Mouse (Mus musculus): Measurements from ENCODE around the gene Ccdc92b.

The Ccdc92b gene

GRCm38 (mm10) chr11:74611437-74611836, 8.0 kb upstream of the Ccdc92b start:
- DNase-seq (ENCODE audit: low spot score), result no peak

- DNase-seq (ENCODE audit: low spot score), result no peak
These were observed 6.0 kb upstream of the Ccdc92b start for GRCm38 (mm10) chr11:74613428-74613827.

GRCm38 (mm10) chr11:74615571-74615970, 3.8 kb upstream of the Ccdc92b start:
- DNase-seq (ENCODE audit: low spot score), result no peak

DNA sequence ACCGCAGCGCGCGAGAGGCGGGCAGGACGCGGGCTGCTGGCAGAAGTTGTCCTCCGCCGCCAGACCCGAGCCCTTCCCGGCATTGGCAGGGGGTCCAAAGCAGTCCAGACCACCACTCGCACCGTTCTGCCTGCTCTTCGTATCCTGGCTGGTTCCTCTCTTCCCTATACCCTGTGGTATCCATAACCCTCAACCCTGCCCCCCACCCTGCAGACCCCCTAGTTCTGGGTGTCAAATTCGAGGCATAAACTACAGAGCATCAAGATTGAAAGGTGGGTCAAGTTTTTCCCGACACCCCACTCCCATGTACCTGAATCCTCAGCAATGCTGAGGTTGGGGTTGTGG, 523 bp downstream of the Ccdc92b start:
- no peak for DNase-seq (ENCODE audit: low spot score)

DNA sequence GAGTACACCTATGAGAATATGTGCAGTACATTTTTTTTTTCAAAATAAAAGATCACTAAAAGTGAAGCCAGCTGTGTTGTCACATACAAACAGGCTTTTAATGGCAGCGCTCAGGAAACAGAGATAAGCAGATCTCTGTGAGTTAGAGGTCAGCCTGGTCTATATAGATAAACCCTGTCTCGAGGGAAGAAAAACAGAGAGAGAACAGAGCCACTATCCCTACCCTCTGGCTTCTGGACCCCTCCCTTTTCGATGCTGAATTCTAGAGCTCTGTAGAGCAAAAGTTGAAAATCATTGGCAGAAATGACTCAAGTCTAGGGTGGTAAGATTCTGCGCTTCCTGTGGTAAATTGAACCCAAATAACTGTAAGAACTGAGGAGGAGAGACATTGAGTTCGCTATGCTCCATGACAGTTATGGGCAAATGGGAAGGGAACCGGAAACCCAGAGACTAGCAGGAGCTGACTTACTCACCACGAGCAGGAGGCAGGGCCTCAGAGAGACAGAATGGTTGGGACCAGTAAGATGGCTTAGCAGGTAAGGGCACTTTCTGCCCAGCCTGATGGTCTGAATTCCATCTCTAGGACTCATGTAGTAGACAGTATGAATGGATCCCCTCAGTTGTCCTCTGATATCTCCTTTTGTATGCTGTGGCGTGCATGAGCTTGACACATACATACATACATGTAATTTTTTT, 2.7 kb downstream of the Ccdc92b start:
- DNase-seq (ENCODE audit: low spot score), result no peak

GRCm38 (mm10) chr11:74623693-74624092, 4.3 kb downstream of the Ccdc92b start:
- no peak for DNase-seq (ENCODE audit: low spot score)

DNA sequence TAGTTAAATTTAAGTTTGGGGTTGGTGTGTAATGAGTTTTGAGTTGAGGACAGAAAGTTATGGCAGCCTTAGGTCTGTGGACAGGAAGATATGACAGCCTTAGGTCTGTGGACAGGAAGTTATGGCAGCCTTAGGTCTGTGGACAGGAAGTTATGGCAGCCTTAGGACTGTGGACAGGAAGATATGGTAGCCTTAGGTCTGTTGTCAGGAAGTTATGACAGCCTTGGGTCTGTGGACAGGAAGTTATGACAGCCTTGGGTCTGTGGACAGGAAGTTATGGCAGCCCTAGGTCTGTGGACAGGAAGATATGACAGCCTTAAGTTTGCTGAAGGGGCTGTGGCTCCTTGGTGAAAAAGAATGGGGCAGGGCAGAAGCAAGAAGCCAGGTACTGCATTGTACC, 5.9 kb downstream of the Ccdc92b start:
- DNase-seq (ENCODE audit: low spot score), result no peak

GRCm38 (mm10) chr11:74627481-74627880, 8.1 kb downstream of the Ccdc92b start:
- DNase-seq (ENCODE audit: low spot score), result no peak

DNA sequence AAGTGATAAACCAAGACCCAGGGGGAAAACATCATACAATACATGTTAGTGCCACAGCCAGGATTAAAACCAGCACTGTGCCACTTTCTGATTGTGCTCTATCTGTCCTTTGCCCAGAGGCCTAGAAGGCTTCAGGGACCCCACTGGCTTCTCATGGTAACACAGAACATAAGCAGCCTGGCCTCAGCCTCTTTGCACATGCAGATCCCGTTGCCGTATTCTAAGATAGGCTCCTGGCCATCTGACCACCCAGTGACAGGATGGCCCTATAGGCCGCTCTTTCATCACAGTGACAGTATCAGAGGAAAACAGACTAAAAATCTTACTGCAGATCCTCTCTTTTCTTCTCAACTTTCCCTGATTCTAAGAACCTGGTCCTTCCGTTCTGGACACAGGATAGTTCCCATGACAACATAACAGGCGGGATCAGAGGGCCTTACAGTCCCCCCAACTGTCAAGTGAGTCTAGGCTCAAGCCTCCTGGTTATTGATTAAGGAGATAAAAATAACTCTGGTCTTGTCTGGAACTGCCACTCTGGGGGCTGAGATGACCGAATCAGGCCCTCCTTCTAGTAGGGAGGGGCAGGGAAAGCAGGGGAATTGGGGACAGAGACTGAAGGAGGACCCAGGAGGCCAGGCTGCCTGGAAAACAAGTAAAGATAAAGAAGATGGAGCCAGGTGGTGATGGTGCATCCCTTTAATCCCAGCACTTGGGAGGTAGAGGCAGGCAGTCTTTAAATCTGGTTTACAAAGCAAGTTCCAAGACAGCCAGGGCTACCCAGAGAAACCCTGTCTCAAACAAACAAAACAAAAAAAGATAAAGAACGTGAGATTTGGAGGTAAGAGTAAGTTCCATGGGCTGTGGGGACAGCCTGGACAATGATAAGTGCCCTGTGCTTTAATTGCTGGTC, 12.7 kb downstream of the Ccdc92b start:
- no peak for DNase-seq (ENCODE audit: low spot score)

GRCm38 (mm10) chr11:74634490-74635275, 15.3 kb downstream of the Ccdc92b start:
- peak; percentile 67 for DNase-seq (ENCODE audit: low spot score)

DNA sequence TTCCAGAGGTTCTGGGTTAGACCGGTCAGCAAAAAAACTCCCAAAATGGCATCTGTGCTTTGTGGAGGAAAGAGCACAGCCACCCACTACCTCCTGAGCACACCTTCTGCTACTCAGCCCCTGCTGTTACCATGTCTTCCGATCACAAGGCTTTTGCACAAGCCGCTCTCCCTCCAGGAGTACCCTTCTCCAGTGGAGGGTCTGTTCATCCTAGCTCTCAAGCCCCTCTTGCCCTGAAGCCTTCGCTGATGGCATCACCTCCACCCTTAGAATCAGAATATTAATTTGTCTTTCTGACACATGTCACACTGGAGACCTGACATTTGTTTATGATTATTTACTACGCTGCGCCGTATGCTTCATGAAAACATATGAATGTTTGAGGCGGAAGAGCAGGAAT, 18.1 kb downstream of the Ccdc92b start:
- DNase-seq (ENCODE audit: low spot score), result no peak

GRCm38 (mm10) chr11:74637971-74638790, 18.8 kb downstream of the Ccdc92b start:
- no peak for DNase-seq (ENCODE audit: low spot score)

DNA sequence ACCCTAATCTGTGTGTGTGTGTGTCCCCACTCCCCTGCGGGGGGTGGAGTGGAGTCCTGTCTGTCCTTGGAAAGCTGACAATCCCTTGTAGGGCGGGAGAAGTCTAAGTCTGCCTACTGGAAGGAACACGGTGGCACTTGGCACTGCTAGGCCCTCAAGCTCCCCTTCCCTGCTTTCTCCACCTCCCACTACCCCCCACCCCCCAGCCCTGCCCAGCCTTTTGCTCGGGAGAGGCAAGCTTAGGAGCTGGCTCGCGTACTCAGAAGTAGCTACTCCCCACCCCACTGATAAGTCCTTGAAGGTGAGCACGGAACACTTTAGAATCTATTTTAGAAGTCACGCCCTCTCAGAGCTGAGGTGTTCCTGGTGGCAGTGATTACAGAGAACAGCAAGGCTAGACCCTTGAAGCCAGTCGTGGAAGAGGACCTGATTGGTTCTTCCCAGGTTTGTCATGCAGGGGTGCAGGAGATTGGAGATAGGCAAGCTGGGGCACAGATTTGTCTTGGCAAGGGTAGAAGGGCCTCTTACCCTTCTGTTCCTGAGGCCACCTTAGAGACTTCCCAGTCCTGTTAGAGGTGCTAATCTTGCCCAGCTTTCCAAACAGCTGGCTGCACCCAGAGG, 19.5 kb downstream of the Ccdc92b start:
- DNase-seq (ENCODE audit: low spot score), result no peak

GRCm38 (mm10) chr11:74639628-74640027, 20.2 kb downstream of the Ccdc92b start:
- DNase-seq (ENCODE audit: low spot score), result no peak

DNA sequence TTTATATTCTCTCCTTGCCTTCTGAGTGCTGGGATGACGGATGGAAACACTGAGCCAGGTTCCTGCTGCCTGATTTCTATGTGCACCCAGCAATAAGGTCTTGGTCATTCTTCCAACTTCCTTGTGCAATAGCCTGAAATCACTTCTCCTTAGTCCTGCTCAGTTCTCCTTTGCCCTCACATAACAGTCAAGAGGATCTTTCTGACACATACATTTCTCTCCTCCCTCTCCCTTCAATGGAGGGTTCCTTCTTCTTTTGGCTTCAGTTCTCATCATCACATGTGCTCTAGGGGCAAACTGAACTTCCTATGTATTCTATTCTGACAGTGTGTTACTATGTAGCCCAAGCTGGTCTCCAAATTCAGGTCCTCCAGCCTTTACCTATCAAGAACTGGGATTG, 28.6 kb downstream of the Ccdc92b start:
- no peak for DNase-seq (ENCODE audit: low spot score)

GRCm38 (mm10) chr11:74648676-74649075, 29.3 kb downstream of the Ccdc92b start:
- no peak for DNase-seq (ENCODE audit: low spot score)

GRCm38 (mm10) chr11:74649095-74649646, 29.8 kb downstream of the Ccdc92b start, which contains the start of gene Cluh:
Cluh (plus strand) TSS chr11:74649495.
- peak; percentile 89 for DNase-seq (ENCODE audit: low spot score)

- DNase-seq (ENCODE audit: low spot score), result no peak
These were observed 30.5 kb downstream of the Ccdc92b start for GRCm38 (mm10) chr11:74649647-74650551.

DNA sequence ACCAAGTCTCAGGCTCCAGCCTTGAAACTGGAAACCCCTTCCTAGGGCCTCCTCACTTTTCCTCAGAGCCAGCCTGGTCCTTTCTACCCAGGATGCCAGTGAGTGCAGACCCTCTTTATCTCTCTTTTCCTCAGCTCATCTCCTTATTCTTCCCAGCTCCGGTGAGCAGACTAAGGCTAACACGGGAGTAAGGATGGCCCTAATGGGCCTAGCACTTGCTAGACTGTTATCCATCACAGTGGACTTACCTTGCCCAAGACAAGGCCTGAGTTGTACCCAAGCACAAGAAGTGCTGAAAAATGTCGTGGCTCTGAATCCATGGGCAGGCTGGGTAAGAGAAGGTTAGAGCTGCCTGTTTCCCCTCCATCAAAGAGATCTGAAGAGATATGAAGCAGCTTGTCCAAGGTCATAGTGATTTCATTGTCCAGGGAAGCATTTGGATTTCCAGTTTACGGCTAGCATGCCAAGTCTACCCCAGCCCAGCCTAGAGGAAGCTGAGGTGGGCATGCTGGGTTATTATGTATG, 31.2 kb downstream of the Ccdc92b start:
- DNase-seq (ENCODE audit: low spot score), result no peak

- DNase-seq (ENCODE audit: low spot score), result no peak
These were observed 33.4 kb downstream of the Ccdc92b start for GRCm38 (mm10) chr11:74652791-74653191.

Data from layer of hippocampus, adult 9-10 months (tissue).